Mouse (Mus musculus) heart, embryonic 12.5 days (tissue): ENCODE measurements at regions not wholly inside any gene's neighbourhood (a gene's known extent, or its start where the extent isn't known, plus 50 kb on each side); places are given as distances from the start of the nearest gene placed in this dataset.

Experiments used
- ATAC-seq: fragments of 200-750 bp; cut with Nextera tagmentation; 2 replicates; pipeline ENCODE4 v1.8.0; 2017; ENCODE audit warnings: moderate TSS enrichment, moderate library complexity; ENCODE audit not compliant: insufficient number of reproducible peaks, low FRiP score
- H3K27ac ChIP-seq: fragments of 300-500 bp; sonication (generic); 2 replicates; pipeline ENCODE4 v1.5.1; 2016; ENCODE audit warnings: mild to moderate bottlenecking, moderate library complexity; ENCODE audit not compliant: poor library complexity, severe bottlenecking
- H3K27me3 ChIP-seq: fragments of 300-500 bp; sonication (generic); replicated peaks from 2 replicates; pipeline ENCODE4 v1.6.1; 2016; ENCODE audit warnings: mild to moderate bottlenecking, moderate library complexity
- H3K36me3 ChIP-seq: fragments of 300-500 bp; sonication (generic); 2 replicates; pipeline ENCODE4 v1.6.1; 2016; ENCODE audit warnings: mild to moderate bottlenecking, moderate library complexity
- H3K4me1 ChIP-seq: fragments of 300-500 bp; sonication (generic); replicated peaks from 2 replicates; pipeline ENCODE4 v1.6.1; 2016; ENCODE audit warnings: mild to moderate bottlenecking
- H3K4me2 ChIP-seq: fragments of 300-500 bp; sonication (generic); 2 replicates; pipeline ENCODE4 v1.6.1; 2016; ENCODE audit warnings: mild to moderate bottlenecking, moderate library complexity
- H3K4me3 ChIP-seq: fragments of 300-500 bp; sonication (generic); 2 replicates; pipeline ENCODE4 v1.5.1; 2016; ENCODE audit warnings: mild to moderate bottlenecking
- H3K9ac ChIP-seq: fragments of 300-500 bp; sonication (generic); 2 replicates; pipeline ENCODE4 v1.6.1; 2016; ENCODE audit warnings: mild to moderate bottlenecking, moderate library complexity
- H3K9me3 ChIP-seq: fragments of 300-500 bp; sonication (generic); replicated peaks from 2 replicates; pipeline ENCODE4 v1.6.1; 2016; ENCODE audit warnings: mild to moderate bottlenecking, moderate library complexity
- WGBS: fragments of 180-500 bp; shearing (Covaris S2); methylation state at CpG from one replicate; pipeline ENCODE4 v1.1.7; 2016; 5-methylcytosine and 5-hydroxymethylcytosine counted together

- Histone ChIP-seq H3K27me3 (no peaks in the 10 kb centered on the region), H3K36me3 (no peaks in the 10 kb centered on the region), H3K4me1 (no peaks in the 10 kb centered on the region), H3K4me2 (no peak overlapping the region), H3K9me3 (no peaks in the 10 kb centered on the region), H3K27ac (no peak overlapping the region), H3K9ac (no peak overlapping the region), H3K4me3 (no peak overlapping the region)
- 76% methylated on average over 3 of the region's 3 CpGs for WGBS
- no peak for ATAC-seq
Observed at GRCm38 (mm10) chr7:124455659-124456058, 473.0 kb downstream of the Hs3st4 start.

GRCm38 (mm10) chr7:124487326-124487725 is 504.7 kb downstream of the Hs3st4 start:
- Histone ChIP-seq H3K9me3 (no peaks in the 10 kb centered on the region; the same call in 1 of the 2 replicates), H3K4me1 (no peaks in the 10 kb centered on the region), H3K36me3 (no peaks in the 10 kb centered on the region), H3K9ac (no peak overlapping the region), H3K27ac (no peak overlapping the region), H3K4me3 (no peak overlapping the region), H3K4me2 (no peak overlapping the region), H3K27me3 (no peaks in the 10 kb centered on the region)
- WGBS = 53% methylated on average over 1 of the region's 1 CpGs
- no peak for ATAC-seq

DNA sequence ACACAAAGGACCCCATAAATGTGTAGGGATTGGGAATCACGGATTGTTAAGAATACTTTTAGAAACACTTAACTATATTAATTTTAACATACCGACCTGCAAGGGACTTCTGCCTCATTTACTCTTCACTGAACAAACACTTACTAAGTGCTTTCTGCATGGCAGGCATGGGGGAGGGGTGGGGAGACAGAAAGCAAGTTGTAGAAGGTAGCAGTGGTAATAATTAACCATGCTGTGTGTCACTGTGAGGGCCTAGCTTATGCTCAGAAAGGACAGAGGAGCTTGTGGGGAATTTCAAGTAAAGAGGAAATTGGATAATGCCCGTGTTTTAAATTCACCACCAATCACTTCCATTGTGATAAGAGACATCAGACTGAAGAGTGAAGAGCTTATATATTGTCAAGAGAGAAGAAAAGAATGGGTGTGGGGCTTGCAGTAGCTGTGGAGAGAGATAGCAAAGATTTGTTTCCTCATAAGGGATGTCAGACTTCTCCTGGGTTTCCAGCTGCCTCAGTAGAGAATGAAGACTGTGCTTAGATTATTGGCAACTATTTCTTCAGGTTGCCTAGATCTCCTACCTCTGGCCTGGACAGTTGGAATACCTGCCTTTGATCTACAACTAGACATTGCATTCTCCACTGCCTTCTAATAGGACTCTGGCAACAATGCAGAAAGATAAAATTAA is 508.6 kb downstream of the Hs3st4 start:
- Histone ChIP-seq H3K27me3 (no peaks in the 10 kb centered on the region), H3K4me1 (no peaks in the 10 kb centered on the region), H3K9me3 (no peaks in the 10 kb centered on the region; the same call in 1 of the 2 replicates), H3K4me2 (no peak overlapping the region), H3K36me3 (no peaks in the 10 kb centered on the region), H3K9ac (no peak overlapping the region), H3K4me3 (no peak overlapping the region), H3K27ac (no peak overlapping the region)
- 54% methylated on average over 3 of the region's 3 CpGs for WGBS
- ATAC-seq = no peak

DNA sequence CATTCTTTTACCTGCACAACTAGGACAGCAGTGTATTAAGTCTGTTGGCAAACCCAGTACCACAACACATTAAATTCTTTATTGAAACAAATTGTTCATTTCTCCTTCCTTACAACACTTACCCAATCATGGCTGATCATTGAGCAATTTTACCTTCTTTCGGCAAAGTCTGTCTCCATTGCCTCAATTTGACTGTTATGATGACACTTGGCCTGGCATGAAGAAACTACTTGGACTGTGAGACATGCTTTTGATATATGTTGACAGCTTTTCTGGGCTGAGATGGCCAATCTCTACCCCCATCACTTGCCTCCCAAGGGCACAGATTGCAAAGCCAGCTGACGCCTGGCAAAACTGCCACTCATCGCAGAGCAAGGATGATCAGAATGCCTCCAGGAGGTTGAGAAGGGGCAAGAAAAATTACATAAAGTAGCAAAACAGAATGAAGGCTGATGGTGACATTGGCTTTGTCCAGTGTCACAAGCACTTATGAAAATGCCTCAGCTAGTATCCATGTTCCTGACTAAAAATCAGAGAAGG is 509.3 kb downstream of the Hs3st4 start:
- Histone ChIP-seq H3K4me2 (no peak overlapping the region), H3K27me3 (no peaks in the 10 kb centered on the region), H3K27ac (no peak overlapping the region), H3K9me3 (no peaks in the 10 kb centered on the region; the same call in 1 of the 2 replicates), H3K4me3 (no peak overlapping the region), H3K36me3 (no peaks in the 10 kb centered on the region), H3K4me1 (no peaks in the 10 kb centered on the region), H3K9ac (no peak overlapping the region)
- no peak for ATAC-seq
- whole genome bisulfite sequencing = 84% methylated on average over 3 of the region's 3 CpGs

GRCm38 (mm10) chr7:124500636-124501035 is 518.0 kb downstream of the Hs3st4 start:
- H3K9ac ChIP-seq = no peak overlapping the region
- H3K9me3 ChIP-seq = no peaks in the 10 kb centered on the region
- no peak overlapping the region for H3K4me2 ChIP-seq
- WGBS = 71% methylated on average over 3 of the region's 3 CpGs
- H3K27me3 ChIP-seq = no peaks in the 10 kb centered on the region
- no peak overlapping the region for H3K4me3 ChIP-seq
- no peak for ATAC-seq
- H3K27ac ChIP-seq = no peak overlapping the region
- H3K4me1 ChIP-seq = no peaks in the 10 kb centered on the region
- no peaks in the 10 kb centered on the region for H3K36me3 ChIP-seq

- no peaks in the 10 kb centered on the region for H3K36me3 ChIP-seq
- no peaks in the 10 kb centered on the region for H3K4me1 ChIP-seq
- no peak overlapping the region for H3K9ac ChIP-seq
- no peak overlapping the region for H3K4me3 ChIP-seq
- no peaks in the 10 kb centered on the region for H3K27me3 ChIP-seq
- no peak overlapping the region for H3K4me2 ChIP-seq
- WGBS = 84% methylated on average over 5 of the region's 5 CpGs
- H3K9me3 ChIP-seq = no peaks in the 10 kb centered on the region
- no peak for ATAC-seq
- H3K27ac ChIP-seq = no peak overlapping the region
Observed at GRCm38 (mm10) chr7:124502760-124503159, 520.1 kb downstream of the Hs3st4 start.

DNA sequence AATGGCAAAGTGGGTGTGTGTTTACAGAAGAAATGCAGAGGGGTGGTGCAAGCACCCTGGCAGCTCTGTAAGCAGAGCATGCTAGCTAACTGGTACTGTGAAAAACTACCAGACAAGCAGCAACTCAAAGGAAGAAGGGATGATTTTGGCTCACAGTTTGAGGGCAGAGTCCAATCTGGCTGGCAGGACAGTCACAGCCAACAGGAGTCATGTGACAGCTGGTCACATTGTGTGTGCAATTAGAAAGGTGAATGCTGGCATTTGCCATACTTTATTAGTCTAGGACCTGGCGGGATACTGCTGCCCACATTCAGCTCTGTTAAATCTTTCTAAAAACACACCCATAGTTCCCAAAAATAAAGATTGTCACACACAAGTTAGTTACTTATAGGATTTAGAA is 566.4 kb downstream of the Hs3st4 start:
- H3K27ac ChIP-seq = no peak overlapping the region
- no peak overlapping the region for H3K9ac ChIP-seq
- H3K4me1 ChIP-seq = no peaks in the 10 kb centered on the region
- 80% methylated on average over 1 of the region's 1 CpGs for WGBS
- no peaks in the 10 kb centered on the region for H3K27me3 ChIP-seq
- H3K4me3 ChIP-seq = no peak overlapping the region
- ATAC-seq = no peak
- H3K36me3 ChIP-seq = no peaks in the 10 kb centered on the region
- no peak overlapping the region for H3K4me2 ChIP-seq
- no peaks in the 10 kb centered on the region for H3K9me3 ChIP-seq

- Histone ChIP-seq H3K27ac (no peak overlapping the region), H3K4me2 (no peak overlapping the region), H3K9ac (no peak overlapping the region), H3K4me3 (no peak overlapping the region), H3K36me3 (no peaks in the 10 kb centered on the region), H3K9me3 (no peaks in the 10 kb centered on the region), H3K27me3 (no peaks in the 10 kb centered on the region), H3K4me1 (no peaks in the 10 kb centered on the region)
- no peak for ATAC-seq
Observed at GRCm38 (mm10) chr7:124557213-124557612, 574.5 kb downstream of the Hs3st4 start.

DNA sequence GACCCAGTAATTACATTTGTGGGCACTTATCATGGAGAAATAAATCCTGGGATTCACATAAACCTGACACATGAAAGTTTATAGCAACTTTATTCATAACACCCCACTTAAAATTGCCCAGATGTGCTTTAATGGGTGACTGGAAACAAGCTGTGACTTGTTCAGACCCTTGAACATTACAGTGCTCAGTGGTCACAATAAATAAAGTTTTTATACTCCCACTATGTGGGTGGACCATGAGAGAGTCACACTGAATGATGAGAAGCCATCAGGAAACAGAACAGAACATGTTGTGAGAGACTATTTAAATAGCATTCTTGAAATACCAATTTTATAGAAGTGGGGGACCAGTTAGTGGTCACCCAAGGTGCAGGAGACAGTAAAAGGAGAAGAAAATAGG is 588.1 kb downstream of the Hs3st4 start:
- Histone ChIP-seq H3K4me2 (no peak overlapping the region), H3K4me3 (no peak overlapping the region), H3K27me3 (no peaks in the 10 kb centered on the region), H3K4me1 (no peaks in the 10 kb centered on the region), H3K27ac (no peak overlapping the region), H3K36me3 (no peaks in the 10 kb centered on the region), H3K9me3 (no peaks in the 10 kb centered on the region), H3K9ac (no peak overlapping the region)
- ATAC-seq = no peak

DNA sequence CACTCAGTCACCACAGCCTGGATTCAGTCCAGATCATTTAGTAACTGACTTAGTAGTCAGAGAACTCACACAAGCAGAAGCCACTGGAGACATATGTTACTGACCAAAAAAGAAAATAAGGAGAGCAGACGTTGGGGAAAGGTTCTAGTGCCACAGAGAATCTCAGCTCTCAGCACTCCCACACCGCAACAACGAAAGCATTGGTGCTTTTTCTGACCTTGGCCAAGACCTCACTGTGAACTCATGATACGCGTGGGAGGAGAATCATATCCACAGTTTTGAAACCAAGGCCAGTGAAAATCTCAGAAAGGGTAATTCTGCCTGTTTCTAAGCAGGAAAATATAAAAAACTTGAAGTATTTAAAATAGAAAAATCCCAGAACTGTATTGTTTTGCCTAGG is 591.0 kb downstream of the Hs3st4 start:
- Histone ChIP-seq H3K9ac (no peak overlapping the region), H3K27ac (no peak overlapping the region), H3K4me1 (no peaks in the 10 kb centered on the region), H3K4me2 (no peak overlapping the region), H3K36me3 (no peaks in the 10 kb centered on the region), H3K27me3 (no peaks in the 10 kb centered on the region), H3K9me3 (no peaks in the 10 kb centered on the region), H3K4me3 (no peak overlapping the region)
- ATAC-seq = no peak
- 70% methylated on average over 5 of the region's 5 CpGs for WGBS

DNA sequence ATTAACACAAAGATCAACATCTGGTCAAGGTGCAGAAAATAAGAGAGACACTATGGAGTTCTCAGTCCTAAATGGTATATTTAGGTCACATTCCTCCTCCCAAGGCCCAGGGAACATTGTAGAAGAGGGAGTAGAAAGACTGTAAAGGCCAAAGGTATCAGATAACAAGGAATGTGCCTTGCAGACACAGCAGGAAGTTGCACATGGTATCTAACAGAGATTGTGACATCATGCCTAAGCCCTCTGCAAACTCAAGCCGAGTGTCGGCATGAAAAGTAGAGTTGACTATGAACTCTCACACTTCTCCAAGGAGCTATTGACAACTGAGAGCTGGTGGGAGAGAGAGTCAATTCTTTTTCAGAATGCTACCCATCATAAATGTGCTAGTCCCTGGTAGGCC is 598.7 kb downstream of the Hs3st4 start:
- ATAC-seq = no peak
- H3K4me2 ChIP-seq = no peak overlapping the region
- H3K36me3 ChIP-seq = no peaks in the 10 kb centered on the region
- no peaks in the 10 kb centered on the region for H3K4me1 ChIP-seq
- H3K9me3 ChIP-seq = no peaks in the 10 kb centered on the region
- no peaks in the 10 kb centered on the region for H3K27me3 ChIP-seq
- no peak overlapping the region for H3K9ac ChIP-seq
- no peak overlapping the region for H3K27ac ChIP-seq
- H3K4me3 ChIP-seq = no peak overlapping the region
- WGBS = 35% methylated on average over 2 of the region's 2 CpGs

DNA sequence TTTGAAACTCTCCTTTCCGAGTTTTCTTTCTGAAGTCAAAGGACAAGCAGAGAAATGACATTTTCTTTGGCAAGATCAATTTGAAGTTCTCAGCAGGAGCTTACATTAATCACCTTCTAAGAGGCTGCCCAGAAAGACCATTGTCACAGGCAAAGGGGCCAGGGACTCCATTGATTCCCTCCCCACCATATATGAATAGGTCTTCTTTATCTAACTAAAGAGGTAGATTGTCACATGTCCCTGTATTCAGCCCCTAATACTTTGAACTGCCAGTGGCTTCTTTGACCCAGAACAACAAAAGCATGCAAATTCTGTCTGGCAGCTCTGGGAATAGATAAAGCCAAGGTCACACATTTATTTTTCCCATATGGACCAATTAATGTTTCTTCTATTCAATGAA is 602.6 kb downstream of the Hs3st4 start:
- H3K9ac ChIP-seq = no peak overlapping the region
- H3K4me3 ChIP-seq = no peak overlapping the region
- H3K9me3 ChIP-seq = no peaks in the 10 kb centered on the region
- ATAC-seq = no peak
- H3K4me2 ChIP-seq = no peak overlapping the region
- no peak overlapping the region for H3K27ac ChIP-seq
- no peaks in the 10 kb centered on the region for H3K36me3 ChIP-seq
- no peaks in the 10 kb centered on the region for H3K27me3 ChIP-seq
- no peaks in the 10 kb centered on the region for H3K4me1 ChIP-seq
- WGBS = 59% methylated on average over 1 of the region's 1 CpGs
